Mouse (Mus musculus) heart, adult 2 months (tissue): ENCODE results near the gene Rpl27. TPM values are rescaled to one million over a fixed set of nuclear protein-coding genes. Genes with fewer than 3 reads are reported as not detected.
"Not testable (repeated sequence)": the region's sequence is repeated elsewhere in the genome, so short reads cannot be mapped to it uniquely, and the experiment has no call there.

Experiments used
- DNase-seq, 2 experiments: peaks; one replicate each; pipeline ENCODE4 v3.0.0; 2021
- H3K27ac ChIP-seq: fragments of 200-600 bp; 2 replicates; pipeline ENCODE4 v1.8.1; 2022
- H3K27me3 ChIP-seq: fragments of 200-500 bp; 2 replicates; pipeline ENCODE4 v1.6.1; 2012; ENCODE audit warnings: mild to moderate bottlenecking, low read length, inconsistent platforms, mixed read lengths; ENCODE audit not compliant: control insufficient read depth, insufficient read depth
- H3K36me3 ChIP-seq: fragments of 200-500 bp; 2 replicates; pipeline ENCODE4 v1.6.1; 2012; ENCODE audit warnings: low read length, inconsistent platforms; ENCODE audit not compliant: control insufficient read depth, insufficient read depth
- H3K4me1 ChIP-seq: fragments of 200-500 bp; 2 replicates; pipeline ENCODE4 v1.6.1; 2011; ENCODE audit warnings: low read length; ENCODE audit not compliant: control insufficient read depth, insufficient read depth
- H3K4me3 ChIP-seq: fragments of 200-600 bp; 2 replicates; pipeline ENCODE4 v1.8.1; 2022
- H3K79me2 ChIP-seq: fragments of 200-500 bp; replicated peaks from 2 replicates; pipeline ENCODE4 v1.6.1; 2012; ENCODE audit warnings: mild to moderate bottlenecking, inconsistent platforms, low read length, moderate library complexity, mixed read lengths; ENCODE audit not compliant: control insufficient read depth, insufficient read depth
- H3K9ac ChIP-seq: fragments of 200-500 bp; 2 replicates; pipeline ENCODE4 v1.6.1; 2012; ENCODE audit warnings: low read depth, mild to moderate bottlenecking, control low read depth, inconsistent platforms, low read length, mixed read lengths
- CTCF ChIP-seq: fragments of 200-600 bp; IDR thresholded peaks from 2 replicates; pipeline ENCODE4 v1.8.1; 2022; ENCODE audit warnings: antibody characterized with exemption, mild to moderate bottlenecking, moderate library complexity
- EP300 ChIP-seq: fragments of 200-500 bp; IDR thresholded peaks from 2 replicates; pipeline ENCODE4 v1.6.1; 2011; ENCODE audit warnings: low read depth, low read length, control low read depth; ENCODE audit not compliant: insufficient read depth
- POLR2A ChIP-seq: fragments of 200-500 bp; IDR thresholded peaks from 2 replicates; pipeline ENCODE4 v1.6.1; 2011; ENCODE audit warnings: mild to moderate bottlenecking, low read depth, low read length, control low read depth; ENCODE audit not compliant: insufficient read depth
- WGBS: fragments of 180-500 bp; shearing (Covaris S2); methylation state at CpG from one replicate; pipeline ENCODE4 v1.1.7; 2018; 5-methylcytosine and 5-hydroxymethylcytosine counted together
- intact Hi-C: fragments of 180-260 bp; cut with DNase I; formaldehyde crosslinking; loops from one replicate; pipeline ENCODE4 v1.15.1; 2025
- polyA plus RNA-seq: library from polyadenylated mRNA; depleted of rRNA; stranded (reverse); fragments of >200 nt; gene quantifications from 2 replicates; pipeline ENCODE4 v1.2.3, GENCODE M21; 2012
- total RNA-seq, 2 experiments: library from RNA; stranded (reverse); gene quantifications; 2 replicates each; pipeline ENCODE4 v1.2.3; 2021

Rpl27 gene
- total and polyA plus RNA-seq, 3 experiments, result 38.3 to 242 (median 48.4) TPM

DNA sequence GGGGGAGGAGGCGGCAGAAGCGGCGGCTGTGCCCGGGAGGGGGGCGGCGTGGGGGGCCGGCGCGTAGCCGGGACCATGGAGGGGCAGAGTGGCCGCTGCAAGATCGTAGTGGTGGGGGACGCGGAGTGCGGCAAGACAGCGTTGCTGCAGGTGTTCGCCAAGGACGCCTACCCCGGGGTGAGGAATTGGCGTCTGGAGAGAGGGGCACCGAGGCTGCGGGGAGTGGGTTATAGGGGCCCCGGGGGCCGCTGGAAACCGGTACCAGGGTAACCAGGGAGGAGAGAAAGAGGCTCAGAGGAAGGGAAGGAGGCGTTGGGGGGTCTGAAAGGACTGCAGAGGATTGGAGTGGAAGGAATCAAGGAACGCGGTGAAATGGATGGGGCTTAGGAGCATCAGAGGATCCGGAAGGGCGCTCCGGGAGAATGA lies 26.2 kb downstream of the Rpl27 start:
- H3K27me3 ChIP-seq, result no peaks in the 10 kb centered on the region
- H3K79me2 ChIP-seq, result no peaks in the 10 kb centered on the region
- H3K4me1 ChIP-seq, result peaks cover 3% of the 10 kb centered on the region
- peak overlapping the region; percentile 81 for H3K9ac ChIP-seq
- DNase-seq, result no peak
- no peak for TF ChIP-seq POLR2A
- no peak for TF ChIP-seq EP300
- no peak for TF ChIP-seq CTCF
- peak overlapping the region; percentile 65 for H3K27ac ChIP-seq
- intact Hi-C loops, result loop anchor here (5.0 kb wide), 1 partner anchor 84 kb away; the partner anchor contains the start of genes Brca1 and Nbr1
- H3K36me3 ChIP-seq, result no peaks in the 10 kb centered on the region
- 1% methylated on average over 27 of the region's 31 CpGs for WGBS
- peak overlapping the region; percentile 68 for H3K4me3 ChIP-seq

DNA sequence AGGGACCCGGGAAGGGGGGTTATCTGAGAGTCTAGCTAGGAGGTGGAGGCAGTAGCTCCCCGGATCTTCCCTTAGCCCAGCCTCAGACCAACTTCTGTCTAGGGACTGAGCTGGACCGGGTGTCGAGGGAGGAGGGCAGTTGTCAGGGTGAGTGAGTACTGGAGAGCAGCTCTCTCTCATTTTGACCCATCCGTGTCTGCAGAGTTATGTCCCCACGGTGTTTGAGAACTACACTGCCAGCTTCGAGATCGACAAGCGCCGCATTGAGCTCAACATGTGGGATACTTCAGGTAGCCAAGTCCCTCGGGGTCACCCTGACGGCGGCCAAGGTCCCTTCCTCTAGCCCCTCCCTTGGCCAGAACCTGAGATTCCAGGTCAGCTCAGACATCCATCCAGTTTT lies 26.6 kb downstream of the Rpl27 start:
- peak in 1 of 2 experiments; percentile 41 for DNase-seq
- intact Hi-C loops, result loop anchor here (5.0 kb wide), 1 partner anchor 84 kb away; the partner anchor contains the start of genes Brca1 and Nbr1

DNA sequence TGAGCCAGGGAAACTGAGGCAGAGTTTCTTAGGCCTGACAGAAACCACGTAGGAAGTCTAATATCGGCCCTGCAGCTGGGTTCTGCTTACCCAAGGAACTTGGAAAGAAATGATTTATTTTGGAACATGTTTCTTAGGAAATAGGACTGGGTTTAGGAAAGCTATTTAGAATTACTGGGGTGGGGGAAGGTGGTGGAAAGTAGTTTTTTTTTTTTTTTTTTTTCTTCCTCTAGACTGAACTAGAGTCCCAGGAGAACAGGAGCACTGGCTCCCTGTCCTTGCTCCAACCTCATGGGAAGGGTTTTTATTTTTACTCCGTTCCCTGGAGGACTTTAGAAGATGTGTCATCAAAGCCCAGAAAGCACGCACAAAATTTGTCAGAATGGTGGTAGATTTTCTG lies 27.1 kb downstream of the Rpl27 start:
- H3K9ac ChIP-seq, result no peak overlapping the region
- no peaks in the 10 kb centered on the region for H3K36me3 ChIP-seq
- intact Hi-C loops, result loop anchor here (5.0 kb wide), 1 partner anchor 83 kb away; the partner anchor contains the start of genes Brca1 and Nbr1
- H3K4me1 ChIP-seq, result peaks cover 3% of the 10 kb centered on the region
- no peak for TF ChIP-seq POLR2A
- no peak for TF ChIP-seq CTCF
- no peak for TF ChIP-seq EP300
- no peak for DNase-seq
- H3K27me3 ChIP-seq, result no peaks in the 10 kb centered on the region
- H3K27ac ChIP-seq, result peak overlapping the region; percentile 65; the same call in 1 of the 2 replicates
- H3K79me2 ChIP-seq, result no peaks in the 10 kb centered on the region
- 66% methylated on average over 4 of the region's 4 CpGs for WGBS
- H3K4me3 ChIP-seq, result no peak overlapping the region; the same call in 1 of the 2 replicates

More for the DNA sequence above, 26.6 kb downstream of the Rpl27 start:
- Histone ChIP-seq H3K27me3 (no peaks in the 10 kb centered on the region), H3K36me3 (no peaks in the 10 kb centered on the region), H3K27ac (peak overlapping the region; percentile 65; the same call in 1 of the 2 replicates), H3K4me3 (peak overlapping the region; percentile 68), H3K79me2 (no peaks in the 10 kb centered on the region), H3K4me1 (peaks cover 3% of the 10 kb centered on the region), H3K9ac (peak overlapping the region; percentile 81; the same call in 1 of the 2 replicates)
- TF ChIP-seq POLR2A (no peak), CTCF (no peak), EP300 (no peak)
- 14% methylated on average over 13 of the region's 13 CpGs for WGBS

DNA sequence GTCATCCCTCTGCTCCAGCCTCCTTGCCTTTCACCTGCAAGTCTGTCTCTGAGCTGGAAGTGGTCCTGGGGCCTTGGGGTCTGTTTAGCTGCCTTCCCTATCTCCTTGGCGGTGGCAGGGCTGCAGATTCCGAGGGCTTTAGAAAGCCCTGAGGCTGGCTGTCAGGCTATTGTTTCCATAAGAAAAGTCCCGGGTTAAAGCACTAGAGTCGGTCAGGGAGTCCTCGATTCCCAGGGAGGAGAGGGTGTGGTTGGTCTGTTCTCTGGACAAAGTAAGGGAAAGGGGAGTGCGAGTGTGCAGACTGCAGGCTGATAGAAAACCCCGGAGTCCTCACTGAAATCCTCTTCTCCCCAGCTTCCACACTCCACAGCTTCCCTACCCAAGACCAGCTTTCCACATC lies 28.1 kb downstream of the Rpl27 start:
- TF ChIP-seq POLR2A, result no peak
- TF ChIP-seq EP300, result no peak
- TF ChIP-seq CTCF, result no peak
- Histone ChIP-seq H3K79me2 (no peaks in the 10 kb centered on the region), H3K4me1 (peaks cover 3% of the 10 kb centered on the region), H3K36me3 (no peaks in the 10 kb centered on the region), H3K9ac (no peak overlapping the region), H3K27me3 (no peaks in the 10 kb centered on the region), H3K4me3 (no peak overlapping the region), H3K27ac (no peak overlapping the region)
- 32% methylated on average over 7 of the region's 7 CpGs for WGBS
- intact Hi-C loops, result no loop called here
- no peak for DNase-seq

DNA sequence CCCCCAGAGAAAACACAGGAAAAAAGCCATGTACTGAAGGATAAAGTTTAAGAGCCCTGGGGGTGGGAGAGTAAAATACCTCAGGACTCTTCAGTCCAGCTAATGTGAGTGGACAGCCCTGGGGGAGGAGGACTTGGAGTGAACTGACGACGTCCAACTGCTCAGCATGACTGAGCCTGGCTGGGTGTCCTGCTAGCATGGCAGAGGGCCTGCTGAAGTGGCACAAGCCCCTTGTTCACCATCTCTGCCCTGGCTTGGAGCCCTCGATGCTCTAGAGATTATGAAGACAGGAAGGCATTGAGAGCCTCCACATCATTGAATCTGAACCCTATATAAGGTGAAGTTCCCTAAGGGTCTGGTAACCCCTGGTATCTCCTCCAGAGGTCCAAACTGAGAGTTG lies 29.8 kb downstream of the Rpl27 start:
- no peak for DNase-seq
- peaks cover 1% of the 10 kb centered on the region for H3K4me1 ChIP-seq
- no peaks in the 10 kb centered on the region for H3K36me3 ChIP-seq
- no peak overlapping the region for H3K9ac ChIP-seq
- no peak overlapping the region for H3K4me3 ChIP-seq
- no peak for TF ChIP-seq EP300
- no peak for TF ChIP-seq POLR2A
- no peak for TF ChIP-seq CTCF
- no peaks in the 10 kb centered on the region for H3K79me2 ChIP-seq
- intact Hi-C loops, result no loop called here
- no peaks in the 10 kb centered on the region for H3K27me3 ChIP-seq
- 48% methylated on average over 3 of the region's 3 CpGs for WGBS
- no peak overlapping the region for H3K27ac ChIP-seq

DNA sequence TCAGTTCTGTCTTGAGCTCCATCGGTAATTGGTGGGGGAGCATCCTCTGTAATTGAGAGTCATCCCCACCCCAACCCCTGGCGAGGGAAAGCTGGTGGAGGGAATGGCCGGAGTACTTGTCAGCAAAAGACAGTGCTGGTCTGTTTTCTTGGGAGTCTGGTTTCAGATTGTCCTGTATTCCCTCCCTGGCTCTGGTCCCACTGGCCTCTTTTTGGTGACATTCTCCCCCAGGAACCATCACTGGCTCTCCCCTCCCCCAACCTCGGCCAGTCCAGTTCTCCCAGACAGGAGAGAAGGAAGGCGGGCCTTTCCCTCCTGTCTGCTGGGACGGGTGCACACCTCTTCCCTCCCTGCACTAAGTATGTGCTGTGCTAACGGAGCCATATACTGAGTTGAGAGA lies 30.2 kb downstream of the Rpl27 start:
- Histone ChIP-seq H3K27ac (no peak overlapping the region), H3K4me1 (no peaks in the 10 kb centered on the region; the same call in 1 of the 2 replicates), H3K27me3 (no peaks in the 10 kb centered on the region), H3K4me3 (no peak overlapping the region), H3K9ac (no peak overlapping the region), H3K36me3 (no peaks in the 10 kb centered on the region), H3K79me2 (no peaks in the 10 kb centered on the region)
- intact Hi-C loops, result no loop called here
- no peak for DNase-seq
- TF ChIP-seq CTCF, result no peak
- 61% methylated on average over 7 of the region's 7 CpGs for WGBS

DNA sequence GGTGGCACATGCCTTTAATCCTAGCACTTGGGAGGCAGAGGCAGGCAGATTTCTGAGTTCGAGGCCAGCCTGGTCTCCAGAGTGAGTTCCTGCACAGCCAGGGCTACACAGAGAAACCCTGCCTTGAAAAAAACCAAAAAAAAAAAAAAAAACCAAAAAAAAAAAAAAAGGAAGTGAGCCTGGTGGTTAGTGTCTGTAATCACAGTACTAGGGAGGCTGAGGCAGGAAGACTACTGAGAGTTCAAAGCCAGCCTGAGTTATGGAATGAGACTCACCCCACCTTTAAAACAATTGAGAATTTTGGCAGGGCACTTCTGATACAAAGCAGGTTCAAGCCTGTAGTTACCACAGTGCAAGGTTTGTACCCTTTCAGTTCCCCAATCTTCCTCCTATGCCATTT lies 31.6 kb downstream of the Rpl27 start:
- intact Hi-C loops, H3K27ac ChIP-seq, H3K36me3 ChIP-seq, H3K27me3 ChIP-seq, H3K4me3 ChIP-seq, H3K4me1 ChIP-seq, H3K9ac ChIP-seq, H3K79me2 ChIP-seq, DNase-seq: not testable (repeated sequence)
- WGBS, result 82% methylated on average over 1 of the region's 1 CpGs
